Mouse (Mus musculus) thymus, adult 2 months (tissue): Measurements from ENCODE around the gene Aip.

Experiments used
- CTCF ChIP-seq: fragments of 200-500 bp; IDR thresholded peaks from 2 replicates; pipeline ENCODE4 v1.5.1; 2012; ENCODE audit warnings: mild to moderate bottlenecking, control low read depth, low read length, moderate library complexity, borderline replicate concordance; ENCODE audit not compliant: control insufficient read depth, poor library complexity, insufficient read depth; ENCODE audit errors: extremely low read depth
- POLR2A ChIP-seq: fragments of 200-500 bp; IDR thresholded peaks from 2 replicates; pipeline ENCODE4 v1.6.1; 2012; ENCODE audit warnings: mild to moderate bottlenecking, low read length, control low read depth, moderate library complexity; ENCODE audit not compliant: control insufficient read depth, poor library complexity, insufficient read depth; ENCODE audit errors: extremely low read depth

GRCm38 (mm10) chr19:4143759-4144268 is 18.2 kb upstream of the Aip start, which contains the start of gene Cabp4:
- TF ChIP-seq CTCF (no peak), POLR2A (no peak)
